Mouse (Mus musculus) liver, embryonic 14.5 days (tissue): ENCODE measurements around the gene Zfp142. TPM values are rescaled to one million over a fixed set of nuclear protein-coding genes. Genes with fewer than 3 reads are reported as not detected.

Source experiments
- ATAC-seq: fragments of 200-750 bp; cut with Nextera tagmentation; 2 replicates; pipeline ENCODE4 v1.8.0; 2017; ENCODE audit warnings: moderate number of reproducible peaks, mild to moderate bottlenecking, moderate library complexity; ENCODE audit not compliant: insufficient read depth
- DNase-seq, 3 experiments: peaks; one replicate each; pipeline ENCODE4 v3.0.0-alpha.2; 2012 to 2013; ENCODE audit warnings: low read depth in 3 of 3, low spot score in 3 of 3
- H3K27ac ChIP-seq: fragments of 300-500 bp; sonication (generic); 2 replicates; pipeline ENCODE4 v1.5.1; 2014; ENCODE audit warnings: moderate library complexity, mild to moderate bottlenecking, control low read depth, inconsistent platforms
- H3K27me3 ChIP-seq: fragments of 300-500 bp; sonication (generic); 2 replicates; pipeline ENCODE4 v1.6.1; 2014; ENCODE audit warnings: mild to moderate bottlenecking, low read length, moderate library complexity; ENCODE audit not compliant: control insufficient read depth, insufficient read depth
- H3K36me3 ChIP-seq: fragments of 300-500 bp; sonication (generic); replicated peaks from 2 replicates; pipeline ENCODE4 v1.6.1; 2014; ENCODE audit warnings: low read depth; ENCODE audit not compliant: control insufficient read depth, insufficient read depth
- H3K4me1 ChIP-seq, 2 experiments: fragments of 200-500 bp in 1 of 2; fragments of 300-500 bp in 1 of 2; sonication (generic) in 1 of 2; replicated peaks; 2 replicates each; pipeline ENCODE4 v1.6.1; 2012 to 2014; ENCODE audit warnings: antibody characterized with exemption in 1 of 2, inconsistent platforms in 1 of 2, low read length in 1 of 2; ENCODE audit not compliant: control insufficient read depth in 2 of 2, insufficient read depth in 2 of 2
- H3K4me2 ChIP-seq: fragments of 300-500 bp; sonication (generic); 2 replicates; pipeline ENCODE4 v1.6.1; 2014; ENCODE audit warnings: low read depth, mild to moderate bottlenecking, control low read depth, moderate library complexity
- H3K4me3 ChIP-seq, 2 experiments: fragments of 200-500 bp in 1 of 2; fragments of 300-500 bp in 1 of 2; sonication (generic) in 1 of 2; 2 replicates each; pipeline ENCODE4 v1.5.1; 2012 to 2014; ENCODE audit warnings: low read depth in 2 of 2, low read length in 2 of 2, mild to moderate bottlenecking in 2 of 2, control low read depth in 1 of 2, inconsistent platforms in 1 of 2, moderate library complexity in 1 of 2; ENCODE audit not compliant: insufficient read depth in 1 of 2
- H3K9ac ChIP-seq: fragments of 300-500 bp; sonication (generic); replicated peaks from 2 replicates; pipeline ENCODE4 v1.6.1; 2014; ENCODE audit warnings: mild to moderate bottlenecking, control low read depth, moderate library complexity
- H3K9me3 ChIP-seq: fragments of 300-500 bp; sonication (generic); 2 replicates; pipeline ENCODE4 v1.6.1; 2016; ENCODE audit warnings: low read length, mixed read lengths; ENCODE audit not compliant: control insufficient read depth
- CTCF ChIP-seq: IDR thresholded peaks from 2 replicates; pipeline ENCODE4 v1.5.1; 2016; ENCODE audit warnings: antibody characterized with exemption, low read depth, control low read depth
- EP300 ChIP-seq: IDR thresholded peaks from 2 replicates; pipeline ENCODE4 v1.6.1; 2016; ENCODE audit warnings: antibody characterized with exemption, low read depth
- WGBS: fragments of 180-500 bp; shearing (Covaris S2); extraction: QIAGEN DNeasy Blood & Tissue Kit; methylation state at CpG from one replicate; pipeline ENCODE4 v1.1.7; 2014; ENCODE audit not compliant: insufficient replicate concordance; 5-methylcytosine and 5-hydroxymethylcytosine counted together
- polyA plus RNA-seq, 2 experiments: library from polyadenylated mRNA; depleted of rRNA in 1 of 2; stranded (reverse) in 1 of 2; unstranded in 1 of 2; fragments of >200 nt; fragmentation: Nextera tagmentation in 1 of 2; extraction: Ambion mirVana in 1 of 2; gene quantifications; 2 replicates each; pipeline versions ENCODE4 v1.2.1 to v1.2.3; 2012 to 2014

Gene Zfp142
- 3.0 TPM in 2 replicates for polyA plus RNA-seq (2012; rRNA removed)
- 0.94 and 1.5 TPM in 2 replicates for polyA plus RNA-seq (2014; fragmentation: Nextera tagmentation; extraction: Ambion mirVana)

DNA sequence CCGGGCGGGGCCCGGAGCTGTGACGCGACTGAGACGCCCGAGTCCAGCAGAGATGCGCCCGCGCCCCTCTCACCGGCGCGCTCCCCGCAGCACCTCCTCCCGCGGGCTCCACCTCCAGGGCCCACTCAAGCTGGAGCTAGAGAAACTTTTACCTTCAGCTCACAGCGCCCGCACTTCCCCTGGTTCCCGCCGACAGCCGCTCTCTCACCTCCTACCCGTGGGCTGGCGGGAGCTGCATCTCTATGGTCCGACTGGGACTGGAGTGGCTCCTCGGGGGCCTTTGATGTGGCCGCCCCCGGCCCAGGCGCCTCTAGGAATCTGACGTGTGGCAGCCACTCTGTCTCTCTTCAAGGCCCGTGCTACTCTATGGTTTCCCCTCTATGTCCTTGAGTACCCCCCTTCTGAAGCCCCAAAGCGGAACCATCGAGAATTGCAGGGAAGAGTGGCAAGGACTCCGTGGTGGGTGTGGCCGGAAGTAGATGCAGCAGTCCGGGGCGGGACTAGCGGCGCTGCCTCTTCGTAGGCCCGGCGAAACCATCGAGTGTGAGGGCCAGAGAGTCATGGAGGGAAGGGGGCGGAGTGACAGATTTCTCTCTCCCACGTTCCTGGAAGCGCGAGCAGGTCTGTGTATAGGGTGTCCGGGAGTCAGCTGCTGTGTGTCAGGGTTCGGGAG is at the start of gene Zfp142, which contains the start of gene Bcs1l:
Gene Zfp142, minus strand, starts transcription at position 474 of the 673 bp plus-strand sequence.
Gene Bcs1l, plus strand, starts transcription at position 517 of the 673 bp plus-strand sequence.
- peak within 1 kb of the TSS; percentile 64 for H3K27ac ChIP-seq
- TF ChIP-seq EP300, result no peak
- TF ChIP-seq CTCF, result peak; percentile 37
- H3K4me1 ChIP-seq, result peaks cover 19 to 22% of the 10 kb centered on the region in 2 experiments
- no peaks in the 10 kb centered on the region for H3K9me3 ChIP-seq
- no peaks in the 10 kb centered on the region for H3K27me3 ChIP-seq
- peak within 1 kb of the TSS; percentile 73 to 99 for H3K4me3 ChIP-seq
- H3K9ac ChIP-seq, result peak within 1 kb of the TSS; percentile 66
- under 1% methylated on average over 48 of the region's 48 CpGs for WGBS
- peak; percentile 95 for ATAC-seq
- H3K36me3 ChIP-seq, result peaks cover 6% of the 10 kb centered on the region; the same call in 1 of the 2 replicates
- H3K4me2 ChIP-seq, result peak within 1 kb of the TSS; percentile 99
- peak; percentile 93 to 96 (median 95) for DNase-seq

DNA sequence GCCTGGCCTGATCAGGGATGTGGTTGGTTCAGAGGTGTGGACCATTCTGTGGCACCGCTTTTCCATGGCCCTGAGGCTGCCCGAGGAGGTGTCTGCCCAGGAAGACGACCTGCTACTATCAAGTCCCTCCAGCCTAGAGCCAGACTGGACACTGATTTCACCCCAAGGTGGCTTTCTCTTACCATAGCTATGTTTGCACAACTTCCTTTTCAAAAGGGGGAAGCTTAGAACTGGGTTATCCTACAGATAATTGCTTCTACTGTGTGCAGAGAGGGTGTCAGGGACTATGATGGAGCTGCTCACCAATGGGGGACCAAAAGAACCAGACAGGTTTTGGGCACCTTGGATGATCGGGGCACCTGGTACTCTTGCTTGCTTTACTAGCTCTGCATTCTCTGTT is 44.7 kb upstream of the Zfp142 start:
- H3K27ac ChIP-seq, result no peak overlapping the region
- TF ChIP-seq EP300 (no peak), CTCF (no peak)
- 48% methylated on average over 4 of the region's 4 CpGs for WGBS

GRCm38 (mm10) chr1:74628001-74628400 is 40.0 kb upstream of the Zfp142 start:
- Histone ChIP-seq H3K4me3 (no peak overlapping the region), H3K9me3 (no peaks in the 10 kb centered on the region), H3K4me2 (no peak overlapping the region), H3K27me3 (no peaks in the 10 kb centered on the region), H3K4me1 (no peaks in the 10 kb centered on the region), H3K27ac (no peak overlapping the region), H3K9ac (no peak overlapping the region), H3K36me3 (no peaks in the 10 kb centered on the region)
- DNase-seq, result no peak
- TF ChIP-seq CTCF, result no peak
- no peak for ATAC-seq
- 50% methylated on average over 7 of the region's 7 CpGs for WGBS

More for the DNA sequence above, 44.7 kb upstream of the Zfp142 start:
- Histone ChIP-seq H3K4me1 (no peaks in the 10 kb centered on the region), H3K9ac (no peak overlapping the region), H3K4me2 (no peak overlapping the region), H3K36me3 (no peaks in the 10 kb centered on the region), H3K27me3 (no peaks in the 10 kb centered on the region), H3K9me3 (no peaks in the 10 kb centered on the region), H3K4me3 (no peak overlapping the region)
- DNase-seq, result no peak
- no peak for ATAC-seq

- TF ChIP-seq CTCF, result no peak
- TF ChIP-seq EP300, result no peak
- Histone ChIP-seq H3K27me3 (no peaks in the 10 kb centered on the region), H3K9ac (no peak overlapping the region), H3K4me2 (no peak overlapping the region), H3K9me3 (no peaks in the 10 kb centered on the region), H3K4me3 (no peak overlapping the region), H3K36me3 (no peaks in the 10 kb centered on the region), H3K4me1 (no peaks in the 10 kb centered on the region), H3K27ac (no peak overlapping the region)
- DNase-seq, result no peak
- 56% methylated on average over 4 of the region's 4 CpGs for WGBS
- no peak for ATAC-seq
These were observed 38.0 kb upstream of the Zfp142 start for GRCm38 (mm10) chr1:74626076-74626475.

GRCm38 (mm10) chr1:74624183-74624582 is 36.1 kb upstream of the Zfp142 start:
- no peaks in the 10 kb centered on the region for H3K4me1 ChIP-seq
- H3K9ac ChIP-seq, result no peak overlapping the region
- WGBS, result 68% methylated on average over 1 of the region's 1 CpGs
- TF ChIP-seq EP300 (no peak), CTCF (no peak)
- no peaks in the 10 kb centered on the region for H3K9me3 ChIP-seq
- no peak overlapping the region for H3K4me2 ChIP-seq
- ATAC-seq (no peak), DNase-seq (no peak)
- H3K27ac ChIP-seq, result no peak overlapping the region
- H3K36me3 ChIP-seq, result no peaks in the 10 kb centered on the region
- H3K4me3 ChIP-seq, result no peak overlapping the region
- H3K27me3 ChIP-seq, result no peaks in the 10 kb centered on the region
